Mouse (Mus musculus) left cerebral cortex, postnatal 36 days (tissue): ENCODE measurements around the gene Zswim8. TPM values are rescaled to one million over a fixed set of nuclear protein-coding genes. Genes with fewer than 3 reads are reported as not detected.
A peak's percentile ranks its signal among the peaks of the same experiment; 100 is the strongest.

Experiments
- DNase-seq, 2 experiments: peaks; one replicate each; pipeline ENCODE4 v3.0.0; 2021 to 2022; ENCODE audit warnings: low spot score in 2 of 2, mixed read lengths in 1 of 2
- intact Hi-C: fragments of 180-260 bp; cut with DNase I; formaldehyde crosslinking; loops from one replicate; pipeline ENCODE4 v1.15.1; 2025
- total RNA-seq, 2 experiments: library from RNA; stranded (reverse); gene quantifications; 2 replicates each; pipeline ENCODE4 v1.2.3; 2021

The Zswim8 gene
- 100 to 1,000 TPM; 131 to 196 TPM for total RNA-seq

GRCm38 (mm10) chr14:20707201-20708190 is at the start of gene Zswim8:
Gene Zswim8, plus strand, starts transcription at chr14:20707552.
- intact Hi-C loops = no loop called here
- peak; percentile 94 to 95 for DNase-seq

GRCm38 (mm10) chr14:20658326-20658725 is 49.0 kb upstream of the Zswim8 start:
- peak; percentile 23 to 41 for DNase-seq
- intact Hi-C loops = no loop called here

GRCm38 (mm10) chr14:20658902-20659301 is 48.5 kb upstream of the Zswim8 start:
- intact Hi-C loops = no loop called here
- DNase-seq = no peak

GRCm38 (mm10) chr14:20659687-20660086 is 47.7 kb upstream of the Zswim8 start:
- no peak for DNase-seq
- intact Hi-C loops = loop anchor here (2.0 to 10.0 kb wide), 2 partner anchors 83 to 265 kb away; partner anchors contain the start of gene Mrps16

- intact Hi-C loops = loop anchor here (2.0 to 10.0 kb wide), 2 partner anchors 84 to 266 kb away; partner anchors contain the start of gene Mrps16
- peak; percentile 91 to 93 for DNase-seq
Measured at GRCm38 (mm10) chr14:20660827-20661660, 46.3 kb upstream of the Zswim8 start.

GRCm38 (mm10) chr14:20661661-20662331 is 45.6 kb upstream of the Zswim8 start:
- DNase-seq = peak in 1 of 2 experiments; percentile 19
- intact Hi-C loops = loop anchor here (2.0 to 10.0 kb wide), 2 partner anchors 85 to 267 kb away; partner anchors contain the start of gene Mrps16

GRCm38 (mm10) chr14:20662740-20663139 is 44.6 kb upstream of the Zswim8 start:
- no peak for DNase-seq
- intact Hi-C loops = loop anchor here (10.0 kb wide), 1 partner anchor 268 kb away; the partner anchor contains the start of gene Mrps16

- intact Hi-C loops = loop anchor here (10.0 kb wide), 1 partner anchor 269 kb away; the partner anchor contains the start of gene Mrps16
- DNase-seq = no peak
Measured at GRCm38 (mm10) chr14:20663601-20664000, 43.8 kb upstream of the Zswim8 start.

- no peak for DNase-seq
- intact Hi-C loops = loop anchor here (10.0 kb wide), 1 partner anchor 270 kb away; the partner anchor contains the start of gene Mrps16
Measured at GRCm38 (mm10) chr14:20664436-20664835, 42.9 kb upstream of the Zswim8 start.

GRCm38 (mm10) chr14:20667469-20667868 is 39.9 kb upstream of the Zswim8 start:
- no peak for DNase-seq
- intact Hi-C loops = loop anchor here (10.0 kb wide), 1 partner anchor 273 kb away; the partner anchor contains the start of gene Mrps16

GRCm38 (mm10) chr14:20668154-20668810 is 39.1 kb upstream of the Zswim8 start, which contains the start of gene Synpo2l:
Gene Synpo2l, minus strand, starts transcription at chr14:20668354.
- DNase-seq = no peak
- intact Hi-C loops = loop anchor here (10.0 kb wide), 1 partner anchor 273 kb away; the partner anchor contains the start of gene Mrps16

GRCm38 (mm10) chr14:20672990-20673389 is 34.4 kb upstream of the Zswim8 start:
- intact Hi-C loops = no loop called here
- no peak for DNase-seq

GRCm38 (mm10) chr14:20673735-20674063 is 33.7 kb upstream of the Zswim8 start:
- no peak for DNase-seq
- intact Hi-C loops = no loop called here

GRCm38 (mm10) chr14:20674064-20674833 is 33.1 kb upstream of the Zswim8 start, which contains the start of gene Sec24c:
Gene Sec24c, plus strand, starts transcription at chr14:20674308.
- intact Hi-C loops = no loop called here
- peak; percentile 94 to 96 for DNase-seq

GRCm38 (mm10) chr14:20677906-20678305 is 29.4 kb upstream of the Zswim8 start:
- intact Hi-C loops = no loop called here
- no peak for DNase-seq

- intact Hi-C loops = no loop called here
- no peak for DNase-seq
Measured at GRCm38 (mm10) chr14:20681742-20682141, 25.6 kb upstream of the Zswim8 start.

- intact Hi-C loops = no loop called here
- no peak for DNase-seq
Measured at GRCm38 (mm10) chr14:20682498-20682897, 24.9 kb upstream of the Zswim8 start.

GRCm38 (mm10) chr14:20686576-20686975 is 20.8 kb upstream of the Zswim8 start:
- intact Hi-C loops = no loop called here
- peak in 1 of 2 experiments; percentile 13 for DNase-seq
